Mouse (Mus musculus): ENCODE measurements around the gene Ncapd2.
A peak's percentile ranks its signal among the peaks of the same experiment; 100 is the strongest.

Gene Ncapd2

DNA sequence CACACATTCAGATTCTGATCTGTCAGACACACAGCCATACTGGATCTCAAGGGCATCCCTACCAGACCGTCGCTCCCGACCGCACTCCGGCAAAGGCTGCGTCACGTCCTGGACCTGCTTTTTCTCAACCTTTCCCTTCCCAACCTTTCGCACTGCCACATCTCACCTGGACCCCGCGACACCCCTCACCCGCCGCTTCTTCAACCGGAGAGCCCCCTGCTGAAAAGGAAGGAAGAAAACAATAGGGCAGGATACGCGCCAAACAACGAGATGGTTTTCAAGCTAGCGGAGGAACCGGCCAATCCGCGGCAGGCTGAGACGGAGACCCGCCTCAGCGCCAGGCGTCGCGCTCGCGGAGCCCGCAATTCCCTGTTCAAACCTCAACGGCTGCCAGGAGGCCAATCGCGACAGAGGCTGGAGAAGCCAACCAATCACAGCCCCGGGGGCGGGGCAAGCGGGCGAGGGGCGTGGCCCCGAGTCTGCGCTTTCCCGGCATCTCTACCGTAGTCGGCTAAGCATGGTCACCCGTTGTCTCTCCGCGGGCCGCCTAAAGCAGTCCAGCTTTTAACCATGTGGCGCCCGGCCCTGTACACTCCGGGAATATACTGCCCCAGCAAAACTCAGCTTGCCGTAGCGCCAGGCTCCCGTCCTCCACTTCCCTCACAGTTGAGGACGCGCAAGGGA, at the start of gene Ncapd2, which contains the start of gene Mrpl51:
Gene Ncapd2, minus strand, starts transcription at position 370 of the 684 bp plus-strand sequence.
Gene Mrpl51, plus strand, starts transcription at position 470 of the 684 bp plus-strand sequence.
- peak; percentile 99 for DNase-seq

DNA sequence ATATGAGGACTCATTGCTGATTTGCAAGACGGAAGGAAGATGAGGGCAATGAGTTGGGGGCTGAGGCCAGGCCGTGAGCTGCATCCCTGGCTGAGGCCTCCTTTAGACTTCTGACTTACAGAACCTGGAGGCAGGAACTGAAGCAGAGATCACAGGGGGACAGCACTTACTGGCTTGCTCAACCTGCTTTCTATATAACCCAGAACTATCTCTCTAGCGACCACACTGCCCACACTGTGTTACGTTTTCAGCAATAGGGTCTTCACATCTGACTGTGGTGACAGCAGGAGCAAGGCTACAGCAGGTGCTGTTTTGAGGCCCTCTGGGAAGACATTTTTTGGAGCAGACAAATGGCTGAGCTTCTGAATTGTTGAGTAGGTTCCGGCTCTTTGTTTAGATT, 49.1 kb upstream of the Ncapd2 start:
- no peak for DNase-seq

DNA sequence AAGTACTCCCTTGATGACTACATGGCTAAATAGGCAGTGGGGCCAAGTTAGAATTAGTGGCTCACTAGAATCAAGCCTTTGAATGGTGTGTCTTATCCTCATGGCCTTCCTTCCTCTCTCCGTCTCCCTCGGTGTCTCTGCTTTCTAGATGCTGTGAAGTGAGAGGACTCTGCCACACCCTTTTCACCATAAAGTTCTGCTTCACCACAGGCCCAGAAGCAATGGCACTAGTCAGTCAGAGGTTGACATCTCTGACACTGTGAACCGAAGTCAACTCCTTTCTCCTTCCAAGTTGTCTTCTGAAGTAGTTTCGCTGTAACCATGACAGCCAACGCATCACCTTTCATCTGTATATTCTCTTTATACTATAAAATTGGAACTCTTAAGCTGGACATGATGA, 48.0 kb upstream of the Ncapd2 start:
- DNase-seq = no peak

DNA sequence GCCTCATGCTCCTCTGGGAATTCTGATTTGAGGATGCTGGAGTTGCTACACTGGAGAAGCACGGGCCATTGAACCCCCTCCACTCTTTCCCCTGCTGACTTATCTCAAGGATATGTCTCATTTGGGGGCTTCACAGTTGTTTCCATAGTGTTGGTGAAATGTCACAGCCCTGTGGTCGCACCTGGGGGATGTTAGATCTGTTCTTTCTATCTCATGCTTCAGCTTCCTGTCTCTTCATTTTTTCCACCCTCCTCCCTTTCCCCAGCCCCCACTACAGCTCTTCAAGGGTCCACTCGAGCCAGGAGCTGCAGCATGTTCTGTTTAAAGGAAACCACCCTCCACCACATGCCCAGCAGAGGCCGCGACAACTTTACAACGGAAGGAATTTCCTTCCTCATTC, 46.9 kb upstream of the Ncapd2 start:
- peak; percentile 28 for DNase-seq

DNA sequence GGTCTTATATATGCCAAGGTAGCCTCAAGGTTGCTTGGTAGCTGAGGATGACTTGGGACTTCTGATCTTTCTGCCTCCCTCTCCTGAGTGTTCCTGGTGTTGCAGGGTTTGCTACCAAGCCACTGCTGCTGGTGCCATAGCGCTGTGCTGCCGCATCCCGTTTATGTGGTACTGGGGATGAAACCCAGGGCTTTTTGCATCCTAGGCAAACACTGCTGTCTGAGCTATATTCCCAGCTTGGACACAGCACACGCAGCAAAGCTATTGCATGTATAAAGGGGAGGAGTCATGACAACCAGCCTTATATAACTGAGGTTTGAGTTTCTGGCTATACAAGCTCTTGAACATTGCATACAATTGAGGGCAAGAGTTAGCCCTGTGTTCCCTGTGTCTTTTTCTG, 45.9 kb upstream of the Ncapd2 start:
- no peak for DNase-seq

DNA sequence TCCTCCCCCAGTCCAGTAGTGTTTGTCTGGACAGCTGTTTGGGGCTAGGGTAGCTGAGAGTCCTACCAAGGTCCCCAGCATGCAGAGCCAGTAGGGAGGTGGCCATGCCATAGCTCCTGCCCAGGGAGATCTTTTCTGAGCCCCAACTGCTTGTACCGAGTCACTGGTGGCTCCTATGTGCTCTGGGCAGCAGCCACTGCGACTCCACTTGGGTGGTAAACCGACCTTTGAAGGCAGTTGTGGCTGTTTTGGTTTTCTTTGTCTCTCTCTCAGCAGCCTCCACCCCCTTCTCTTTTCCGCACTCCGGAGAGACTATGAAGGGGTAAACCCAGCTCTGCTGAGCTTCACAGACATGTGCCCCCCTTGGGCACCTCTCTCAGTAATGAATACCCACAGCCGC, 45.3 kb upstream of the Ncapd2 start, which contains the start of gene Cd27:
Gene Cd27, minus strand, starts transcription at position 229 of the 400 bp plus-strand sequence.
- DNase-seq = no peak

DNA sequence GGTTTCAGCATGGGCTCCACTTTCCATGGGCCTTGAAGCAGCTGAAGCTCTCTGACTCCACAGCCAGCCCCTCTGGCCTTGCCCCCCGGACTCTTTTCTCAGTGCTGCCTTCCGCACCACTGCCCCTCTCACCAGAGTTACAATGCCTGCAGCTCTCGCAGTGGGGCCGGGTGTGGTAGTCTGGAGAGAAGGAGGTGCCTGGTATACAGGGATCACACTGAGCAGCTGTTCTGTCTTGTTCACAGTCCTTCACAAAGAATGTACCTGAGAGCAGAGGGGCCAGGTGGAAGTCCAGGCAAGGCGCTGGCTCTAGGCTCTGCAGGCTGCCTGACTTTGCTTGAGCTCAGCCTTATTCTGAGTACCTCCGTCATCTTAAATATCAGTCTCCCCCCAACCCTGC, 44.8 kb upstream of the Ncapd2 start:
- no peak for DNase-seq

DNA sequence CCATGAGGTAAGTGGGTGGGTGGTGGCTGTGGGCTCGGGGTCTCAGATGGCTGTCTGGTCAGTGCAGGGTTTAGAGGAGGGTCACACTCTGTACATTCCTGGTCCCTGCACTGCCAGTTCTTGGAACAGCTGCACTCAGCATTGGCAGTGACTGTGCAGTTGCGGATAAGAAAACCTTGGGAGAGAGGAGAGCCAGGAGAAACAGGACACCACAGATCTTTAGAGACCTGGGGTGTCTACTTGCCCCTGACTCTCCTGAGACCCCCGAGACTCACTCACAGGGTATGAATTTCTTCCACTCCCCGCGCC, 43.0 kb upstream of the Ncapd2 start:
- DNase-seq = no peak

DNA sequence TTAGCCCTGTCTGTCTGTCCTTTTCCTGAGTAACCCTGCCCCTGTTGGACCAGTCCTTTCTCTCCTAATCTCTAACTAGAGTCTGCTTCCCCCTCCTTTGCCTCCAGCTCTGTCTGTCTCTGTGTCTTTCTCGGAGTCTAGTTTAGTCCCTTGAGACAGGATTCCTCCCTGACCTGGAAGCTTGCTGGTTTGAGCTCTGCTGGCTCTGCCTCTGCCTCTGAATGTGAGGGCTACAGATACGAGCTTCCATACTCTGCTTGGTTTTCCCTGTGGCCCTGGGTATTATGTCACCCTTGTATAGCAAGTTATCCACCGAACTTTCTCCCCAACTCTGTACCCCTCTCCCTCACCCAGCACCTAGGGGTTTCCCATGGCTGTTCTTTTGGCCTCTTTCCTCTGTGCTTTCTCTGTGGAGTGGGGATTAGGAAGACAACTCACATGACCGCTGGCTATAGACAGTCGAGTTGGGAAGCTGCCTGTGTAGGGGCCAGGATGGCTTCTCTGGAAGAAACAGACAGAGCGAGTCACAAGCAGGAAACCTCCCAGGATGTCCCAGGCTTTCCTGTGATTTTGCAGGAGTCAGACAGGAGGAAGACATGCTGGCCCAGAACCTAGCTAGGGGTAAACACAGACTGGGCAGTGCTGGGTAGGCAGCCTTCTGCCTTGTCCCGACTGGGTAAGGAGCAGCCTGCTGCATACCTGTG, 42.5 kb upstream of the Ncapd2 start:
- peak; percentile 35 for DNase-seq

DNA sequence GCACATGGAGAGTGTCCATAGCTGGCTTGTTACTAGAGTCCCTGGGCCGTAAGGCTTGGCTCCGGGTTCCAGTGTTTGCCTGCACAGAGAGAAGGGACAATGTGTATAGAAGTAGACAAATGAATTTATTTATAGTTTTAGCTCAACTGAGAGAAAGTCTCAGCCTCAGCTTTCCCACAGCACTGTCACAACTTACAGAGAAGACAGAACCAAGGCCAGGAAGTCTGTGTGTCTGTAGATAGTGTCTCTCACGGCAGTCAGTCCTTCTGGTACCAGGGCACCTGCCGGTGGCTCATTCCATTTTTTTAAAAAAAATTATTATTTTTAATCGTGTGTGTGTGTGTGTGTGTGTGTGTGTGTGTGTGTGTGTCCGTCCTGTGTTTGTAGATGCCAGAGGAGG, 41.0 kb upstream of the Ncapd2 start:
- DNase-seq = no peak

DNA sequence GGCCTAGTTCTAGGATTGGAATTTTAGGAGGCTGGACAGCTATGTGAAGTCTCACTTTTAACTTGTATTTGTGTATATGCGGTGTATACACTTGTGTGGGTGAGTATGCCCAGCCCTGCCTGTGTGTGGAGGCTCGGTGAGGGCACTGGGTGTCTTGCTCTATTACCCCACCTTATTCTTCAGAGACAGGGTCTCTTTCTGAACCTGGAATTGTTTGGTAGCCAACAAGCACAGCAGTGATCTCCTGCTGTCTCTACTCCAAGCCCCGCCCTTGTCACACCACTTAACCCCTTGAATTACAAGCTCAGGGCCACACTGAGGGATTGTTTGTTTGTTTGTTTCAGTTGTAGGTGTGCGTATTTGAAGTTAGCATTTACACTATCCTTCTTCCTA, 40.5 kb upstream of the Ncapd2 start:
- DNase-seq = no peak

DNA sequence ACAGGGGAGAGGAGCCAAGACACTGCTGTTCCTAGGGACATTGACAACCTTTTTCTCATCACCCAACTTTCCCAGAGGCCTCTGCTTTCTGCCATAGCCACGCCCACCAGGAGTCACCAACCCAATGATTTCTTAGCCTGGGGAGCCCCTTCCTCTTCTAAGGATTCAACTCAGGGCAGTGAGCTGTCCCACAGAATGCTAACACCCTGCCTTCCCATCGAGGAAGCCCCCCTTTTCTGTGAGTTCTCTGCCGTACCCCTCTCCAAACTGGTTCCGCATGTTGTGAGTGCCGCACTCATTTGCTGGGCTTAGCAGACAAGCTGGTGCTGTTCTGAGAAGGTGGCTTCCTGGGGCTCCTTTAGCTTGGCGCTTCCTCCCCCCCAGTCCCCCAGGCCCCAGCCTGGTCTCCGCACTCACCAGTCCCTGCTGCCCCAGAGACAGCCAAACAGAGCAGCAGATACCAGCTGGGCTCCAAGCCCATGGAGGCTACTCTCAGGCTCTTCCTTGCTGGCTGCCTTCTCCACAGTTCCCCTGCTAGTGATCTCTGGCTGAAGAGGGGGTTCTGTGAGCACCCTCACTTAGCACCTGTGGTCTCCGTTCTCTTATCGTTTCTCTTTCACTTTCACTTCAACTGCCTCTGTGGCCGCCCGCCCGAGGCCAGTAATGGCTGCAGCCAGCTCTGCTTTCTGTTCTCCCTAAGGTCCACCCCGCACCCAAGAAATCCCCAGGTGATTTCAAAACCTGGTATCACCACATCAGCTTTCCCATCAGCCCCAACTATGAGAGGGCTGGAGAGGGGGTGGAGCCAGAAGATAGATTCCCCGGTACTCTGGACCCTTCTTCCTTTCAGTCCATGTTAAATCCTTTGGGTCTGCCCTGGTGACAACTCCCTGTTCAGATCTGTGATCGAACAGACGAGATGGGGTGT, 39.9 kb upstream of the Ncapd2 start, which contains the start of gene Tapbpl:
Gene Tapbpl, minus strand, starts transcription at position 744 of the 928 bp plus-strand sequence.
- DNase-seq = peak; percentile 62

DNA sequence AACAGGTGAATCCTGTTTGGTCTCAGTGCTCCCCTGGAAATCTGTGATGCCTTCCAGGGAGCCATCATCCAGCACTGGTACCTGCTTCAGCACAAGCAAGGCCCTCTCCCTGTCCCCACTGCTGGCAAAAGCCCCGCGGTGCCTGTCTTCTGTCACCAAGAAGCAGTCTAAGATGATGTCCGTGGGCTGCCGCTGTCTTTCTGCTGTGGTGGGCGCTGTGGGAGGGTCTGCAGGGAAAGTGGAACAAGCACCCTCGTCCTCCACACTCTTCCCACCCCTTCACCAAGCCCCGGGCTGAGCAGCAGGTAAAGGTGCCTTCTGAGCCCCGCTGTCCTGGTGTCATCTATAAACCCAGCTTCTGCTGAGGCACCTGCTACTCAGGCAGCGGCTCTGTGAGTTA, 39.1 kb upstream of the Ncapd2 start:
- DNase-seq = no peak

DNA sequence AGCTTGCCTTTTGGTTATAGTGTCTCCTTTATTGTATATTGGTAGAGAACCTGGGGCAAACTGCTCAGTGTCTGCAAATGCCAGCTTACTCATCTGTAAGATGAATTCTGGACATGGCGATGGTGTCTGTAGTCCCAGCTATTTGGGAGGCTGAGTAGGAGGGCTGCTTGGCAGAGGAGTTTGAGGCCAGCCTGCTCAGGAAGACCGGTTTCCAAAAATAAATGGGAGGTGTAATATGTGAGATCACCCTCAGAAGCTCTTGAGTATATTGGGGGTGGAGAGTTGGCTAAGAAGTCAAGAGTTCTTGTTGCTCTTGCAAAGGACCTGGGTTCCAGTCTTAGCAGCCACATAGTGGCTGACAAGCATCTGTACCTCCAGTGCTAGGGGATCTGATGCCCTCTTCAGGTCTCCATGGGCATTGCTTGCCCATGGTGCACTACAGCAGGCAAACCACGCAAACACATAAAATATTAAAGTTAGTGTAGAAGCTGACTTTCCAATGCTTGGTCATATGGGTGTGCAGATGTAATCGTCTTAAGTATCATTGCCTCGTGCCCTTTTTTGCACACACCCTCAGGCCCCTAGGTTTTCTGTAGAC, 34.1 kb upstream of the Ncapd2 start:
- no peak for DNase-seq

DNA sequence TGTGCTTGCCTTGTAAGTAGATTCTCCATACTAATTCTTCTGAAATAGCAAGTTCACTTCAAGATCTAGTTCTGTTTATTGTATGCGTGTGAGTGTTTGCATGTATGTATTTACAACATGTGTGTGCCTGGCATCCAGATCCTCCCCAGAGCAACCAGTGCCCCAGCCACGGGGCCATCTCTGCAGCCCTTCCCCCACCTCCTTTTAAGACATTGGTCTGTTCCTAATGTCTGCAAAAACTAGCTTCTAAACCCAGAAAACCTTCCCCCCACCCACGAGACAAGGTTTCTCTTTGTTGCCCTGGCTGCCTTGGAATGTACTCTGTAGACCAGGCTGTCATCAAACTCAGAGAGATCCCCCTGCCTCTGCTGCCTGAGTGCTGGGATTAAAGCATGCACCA, 31.1 kb upstream of the Ncapd2 start:
- DNase-seq = no peak

DNA sequence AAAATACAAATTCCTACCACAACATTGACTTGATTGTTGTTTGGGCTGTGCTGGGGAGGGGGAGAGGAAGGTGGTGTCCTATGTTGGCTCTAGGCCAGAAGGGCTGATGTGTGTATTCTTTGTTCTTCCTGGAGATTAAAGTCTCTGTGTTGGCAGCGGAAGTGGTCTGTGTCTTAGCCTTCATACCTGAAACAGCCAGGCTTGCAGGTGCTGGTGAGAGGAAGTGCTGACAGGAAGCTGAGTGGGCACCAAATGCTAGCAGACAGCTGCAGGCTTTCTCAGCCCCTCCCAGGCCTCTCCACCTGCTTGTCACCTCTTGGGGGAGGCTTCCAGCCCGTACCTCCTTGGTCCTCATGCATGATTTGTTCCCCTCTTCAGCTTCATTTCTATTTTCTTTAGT, 30.6 kb upstream of the Ncapd2 start:
- DNase-seq = peak; percentile 43

DNA sequence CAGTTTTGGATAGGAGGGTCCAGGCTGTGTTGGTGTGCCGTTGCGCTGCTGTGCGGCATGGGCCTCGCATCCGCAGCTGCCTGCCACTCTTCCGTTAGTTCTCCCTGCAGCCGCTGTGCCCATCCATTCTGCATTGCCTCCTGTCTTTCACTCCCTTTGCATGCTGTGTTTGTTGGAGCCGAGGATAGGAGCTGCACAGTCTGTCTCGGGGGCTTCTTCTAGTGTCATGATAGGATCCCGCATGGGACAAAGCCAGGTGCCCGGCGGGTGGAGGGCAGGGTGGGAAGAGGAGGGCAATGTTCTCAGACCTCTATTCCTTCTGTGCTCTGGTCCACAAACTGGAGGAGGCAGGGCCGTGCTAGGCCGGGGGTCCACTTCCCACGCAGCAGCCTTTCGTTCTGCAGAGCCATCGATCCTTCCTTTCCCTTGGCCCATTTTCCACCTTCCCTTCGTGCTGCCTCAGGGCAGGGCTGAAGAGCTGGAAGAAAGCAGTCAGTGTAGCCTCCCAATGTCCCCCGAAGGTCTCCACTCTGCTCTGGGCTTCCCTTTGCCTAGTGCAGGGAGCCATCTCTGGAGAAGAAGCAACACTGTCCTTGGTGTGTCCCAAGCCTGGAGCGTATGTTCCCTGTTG, 29.7 kb upstream of the Ncapd2 start:
- DNase-seq = no peak

DNA sequence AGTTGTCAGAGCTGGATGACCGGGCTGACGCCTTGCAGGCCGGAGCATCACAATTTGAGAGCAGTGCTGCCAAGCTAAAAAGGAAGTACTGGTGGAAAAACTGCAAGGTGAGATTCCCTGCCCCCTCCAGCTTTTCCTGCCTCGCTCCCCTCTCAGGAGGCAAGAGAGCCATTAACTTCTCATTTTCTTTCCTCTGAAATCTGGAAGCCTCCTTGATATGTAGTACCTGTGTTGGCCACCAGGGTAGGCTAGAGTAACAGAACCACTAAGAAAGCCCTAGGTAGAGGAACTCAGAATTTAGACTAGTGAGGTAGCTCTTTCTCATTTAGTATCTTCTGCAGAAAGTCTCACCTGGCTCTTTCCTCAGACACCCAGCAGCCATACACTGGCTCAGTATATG, 27.5 kb upstream of the Ncapd2 start:
- DNase-seq = peak; percentile 70

DNA sequence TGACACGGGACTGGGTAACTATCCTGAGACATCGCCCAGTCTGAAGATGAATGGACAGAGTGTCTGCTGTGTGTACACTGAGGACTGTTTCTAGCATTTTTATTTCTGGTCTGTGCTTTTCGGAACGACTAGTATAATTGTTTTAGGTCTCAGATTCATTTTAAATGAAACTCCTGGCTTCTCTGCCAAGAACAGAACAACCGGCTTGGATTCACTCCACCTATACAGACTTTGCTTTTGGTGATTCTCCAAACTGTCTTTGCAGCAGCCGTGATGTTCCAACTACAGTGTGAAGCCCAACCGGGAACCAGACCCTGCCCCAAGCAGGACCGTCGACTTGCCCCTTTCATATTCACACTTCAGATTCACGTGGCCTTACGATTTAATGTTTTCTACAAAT, 26.4 kb upstream of the Ncapd2 start:
- no peak for DNase-seq

DNA sequence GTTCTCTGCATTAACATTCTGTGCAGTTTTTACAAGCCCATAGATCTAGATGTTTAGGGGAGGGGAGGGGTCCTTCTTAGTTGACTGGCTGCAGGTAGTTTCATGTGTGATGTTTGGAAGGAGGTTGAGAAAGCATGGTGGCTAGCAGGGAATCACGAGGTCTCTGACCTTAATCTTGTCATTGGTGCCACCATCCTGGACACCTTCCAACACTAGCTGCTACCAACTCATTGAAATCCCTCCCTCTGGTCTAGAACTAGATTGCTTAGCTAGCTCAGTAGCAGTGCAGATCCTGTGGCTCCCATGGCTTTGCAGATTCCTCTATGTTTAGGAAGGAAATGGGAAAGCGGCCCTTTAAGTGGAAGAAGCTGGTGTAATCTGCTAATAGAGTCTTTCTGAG, 25.4 kb upstream of the Ncapd2 start:
- no peak for DNase-seq

DNA sequence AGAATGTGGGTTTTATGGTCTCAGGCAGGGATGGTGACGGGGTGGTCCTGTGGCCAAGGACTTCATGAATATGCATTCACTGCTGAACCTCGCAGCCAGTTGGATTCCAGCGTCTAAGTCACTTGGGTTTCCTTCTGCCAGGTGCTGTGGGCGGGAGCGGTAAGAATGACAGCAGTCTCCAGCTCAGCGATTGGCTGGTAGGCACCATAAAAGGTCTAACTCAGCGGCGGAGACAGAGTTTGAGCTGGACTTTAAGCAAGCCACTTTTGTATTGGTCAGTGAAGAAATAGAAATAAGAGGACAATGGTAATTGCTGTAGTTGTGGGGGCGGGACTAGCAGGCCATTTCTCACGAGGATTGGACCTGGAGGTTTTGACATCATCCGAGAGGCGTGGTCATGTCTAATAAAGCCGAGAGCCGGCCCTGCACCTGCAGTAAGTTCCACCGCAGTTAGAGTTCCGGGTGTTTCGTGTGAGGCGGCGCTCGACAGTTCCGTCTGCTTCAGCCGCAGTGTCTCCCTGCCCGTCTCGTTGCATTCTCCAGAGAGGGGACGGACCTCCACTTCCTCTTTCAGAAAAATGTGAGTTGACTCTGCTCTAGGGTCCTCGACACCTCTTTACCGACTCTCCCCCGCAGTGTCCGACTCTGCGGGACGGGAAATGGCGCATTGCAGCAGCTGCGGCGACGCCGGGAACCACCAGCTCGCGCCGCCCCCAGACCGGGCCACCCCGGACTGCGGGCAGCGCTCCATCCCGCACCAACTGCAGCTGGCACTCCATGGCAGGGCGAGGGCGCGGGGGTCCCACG, 23.9 kb upstream of the Ncapd2 start, which contains the start of gene Vamp1:
Gene Vamp1, plus strand, starts transcription at position 404 of the 807 bp plus-strand sequence.
- DNase-seq = peak; percentile 98

DNA sequence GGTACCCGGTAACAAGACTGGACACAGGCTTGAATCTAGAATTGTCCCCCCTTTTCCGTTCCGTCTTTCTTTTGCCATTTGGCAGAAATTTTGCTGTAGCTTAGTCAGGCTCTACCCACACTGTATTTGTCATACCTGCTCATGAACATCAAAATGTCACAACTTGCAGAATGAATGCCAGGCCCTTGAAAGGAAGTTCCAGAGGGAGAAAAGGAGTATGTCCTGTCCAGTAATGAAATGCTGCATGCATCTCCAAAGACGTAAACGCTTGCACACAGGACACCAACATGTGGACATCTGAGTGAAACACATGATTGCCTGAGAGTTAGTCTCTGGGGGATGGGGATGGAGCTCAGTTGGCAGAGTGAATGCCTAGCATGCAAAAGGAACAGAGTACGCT, 22.2 kb upstream of the Ncapd2 start:
- no peak for DNase-seq
